Mouse (Mus musculus) spleen, postnatal 14 days (tissue): ENCODE results near the gene Unc5b.

Experiments used
- DNase-seq, 2 experiments: peaks; one replicate each; pipeline ENCODE4 v3.0.0; 2021 to 2022; ENCODE audit warnings: low spot score in 2 of 2

The Unc5b gene

DNA sequence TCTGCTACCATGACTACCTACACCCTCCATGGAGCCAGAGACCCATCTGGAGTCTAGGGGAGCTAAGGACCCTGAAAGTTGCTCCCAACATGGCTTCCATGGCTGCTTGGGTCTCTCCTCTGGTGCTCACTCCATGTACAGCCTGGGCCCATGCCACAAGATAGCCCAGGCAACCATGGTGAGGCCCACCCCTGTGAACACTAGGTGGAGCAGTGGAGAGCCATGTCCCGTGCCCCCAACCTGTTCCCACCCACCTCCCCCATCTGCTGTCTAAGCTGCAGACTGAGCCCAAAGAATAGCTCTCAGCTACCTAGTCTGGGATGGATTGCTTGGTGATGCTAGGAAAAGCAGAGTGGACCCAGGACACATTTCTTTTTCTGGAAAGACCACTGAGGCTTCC is 108.0 kb downstream of the Unc5b start:
- DNase-seq = no peak

GRCm38 (mm10) chr10:60721640-60722039 is 109.7 kb downstream of the Unc5b start:
- DNase-seq = no peak

DNA sequence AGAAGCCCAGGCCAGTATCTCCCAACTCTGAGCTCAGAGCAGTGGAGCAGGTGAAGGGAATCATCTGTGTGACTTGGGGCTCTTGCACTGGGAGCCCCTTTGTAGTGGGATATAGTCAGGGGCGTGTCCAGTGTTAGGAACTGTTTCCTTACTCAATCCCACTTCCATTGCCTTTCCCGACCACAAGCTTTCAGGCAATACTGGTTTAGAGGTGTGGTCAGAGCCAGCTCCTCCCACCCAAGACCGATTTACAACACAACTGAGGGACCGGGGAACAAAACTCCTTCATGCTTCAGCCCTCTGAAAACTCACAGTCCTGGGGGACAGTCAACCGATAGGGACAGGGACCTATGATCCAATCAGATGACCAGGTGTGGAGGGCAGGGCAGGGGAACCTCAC is 110.9 kb downstream of the Unc5b start:
- DNase-seq = no peak

DNA sequence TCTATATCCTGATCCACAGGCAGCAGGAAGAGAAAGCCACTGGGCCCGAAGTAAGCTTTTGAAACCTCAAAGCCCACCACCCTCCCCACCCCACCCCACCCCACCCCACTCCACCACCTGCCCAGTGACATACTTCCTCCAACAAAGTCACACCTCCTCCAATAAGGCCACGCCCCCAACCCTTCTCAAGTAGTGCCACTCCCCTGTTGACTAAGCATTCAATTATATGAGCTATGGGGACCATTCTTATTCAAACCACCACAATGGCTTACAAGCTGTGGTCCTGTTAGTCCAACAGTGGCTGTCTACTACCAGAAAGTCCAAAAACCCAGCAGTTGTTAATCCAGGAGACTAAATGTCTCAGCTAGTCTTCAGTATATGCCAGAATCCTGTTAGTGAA is 112.9 kb downstream of the Unc5b start:
- DNase-seq = no peak

- DNase-seq = no peak
Measured at GRCm38 (mm10) chr10:60716449-60716848, 114.9 kb downstream of the Unc5b start.
